Mouse (Mus musculus): ENCODE data around the gene Arid4a.

Arid4a gene

DNA sequence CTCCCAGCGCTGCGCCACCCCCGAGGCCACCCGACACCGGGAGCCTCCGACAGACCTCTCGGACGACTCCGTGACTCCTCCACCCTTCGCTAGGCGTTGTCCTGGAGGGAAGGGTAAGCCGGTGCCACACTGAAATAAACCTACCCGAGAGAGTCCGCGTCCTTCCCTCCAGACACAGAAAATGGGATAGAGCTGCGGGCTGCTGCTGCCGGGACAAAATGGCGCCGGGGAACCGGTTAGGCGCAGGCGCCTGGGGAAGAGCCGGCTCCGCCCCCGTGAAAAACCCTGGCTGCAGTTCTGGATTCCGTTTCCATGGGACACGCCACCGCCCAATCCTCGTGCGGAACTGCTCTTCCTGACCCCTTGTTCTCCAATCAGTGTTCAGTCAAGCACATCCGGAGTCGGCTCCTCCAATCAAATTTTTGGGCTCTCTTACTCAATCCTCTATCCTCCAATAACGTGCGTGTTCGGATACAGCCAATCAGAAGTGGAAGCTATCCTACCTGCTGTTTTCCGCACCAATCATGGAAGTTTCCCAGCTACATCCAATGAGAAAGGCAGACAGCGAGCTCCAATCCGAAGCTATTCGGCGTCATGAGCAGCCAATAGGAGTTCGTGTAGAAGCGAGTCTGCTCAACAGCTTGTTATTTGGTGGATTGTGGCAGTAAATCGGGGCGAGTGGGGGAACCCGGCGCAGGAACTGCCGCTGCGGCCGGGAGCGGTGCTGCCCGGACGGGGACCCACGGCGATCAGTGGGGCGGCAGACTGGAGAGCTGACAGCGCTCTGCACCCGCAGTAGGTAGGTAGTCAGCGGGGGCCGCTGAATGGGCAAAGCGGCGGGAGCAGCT is at the start of gene Arid4a:
Gene Arid4a, plus strand, starts transcription at position 628 of the 848 bp plus-strand sequence.
- peak; percentile 95 for DNase-seq

DNA sequence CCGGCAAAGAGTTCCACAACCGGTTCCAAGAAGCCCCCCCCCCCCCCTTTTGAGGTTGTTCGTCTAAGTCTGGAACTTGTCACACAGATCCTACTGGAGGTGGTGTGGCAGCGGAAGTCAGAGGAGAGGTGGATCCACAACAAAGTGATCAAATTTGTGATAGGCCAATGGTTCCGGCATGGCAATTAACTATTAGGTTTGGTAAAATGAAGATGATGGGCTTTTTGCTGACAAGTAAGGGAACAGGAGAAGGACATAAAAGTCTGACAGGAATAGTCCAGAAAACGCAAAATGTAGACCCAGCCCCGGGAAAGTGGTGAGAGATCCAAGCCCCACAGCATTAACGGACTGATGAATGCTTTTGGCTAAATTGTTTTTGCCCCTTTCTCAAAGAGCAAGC is 48.2 kb upstream of the Arid4a start:
- no peak for DNase-seq

DNA sequence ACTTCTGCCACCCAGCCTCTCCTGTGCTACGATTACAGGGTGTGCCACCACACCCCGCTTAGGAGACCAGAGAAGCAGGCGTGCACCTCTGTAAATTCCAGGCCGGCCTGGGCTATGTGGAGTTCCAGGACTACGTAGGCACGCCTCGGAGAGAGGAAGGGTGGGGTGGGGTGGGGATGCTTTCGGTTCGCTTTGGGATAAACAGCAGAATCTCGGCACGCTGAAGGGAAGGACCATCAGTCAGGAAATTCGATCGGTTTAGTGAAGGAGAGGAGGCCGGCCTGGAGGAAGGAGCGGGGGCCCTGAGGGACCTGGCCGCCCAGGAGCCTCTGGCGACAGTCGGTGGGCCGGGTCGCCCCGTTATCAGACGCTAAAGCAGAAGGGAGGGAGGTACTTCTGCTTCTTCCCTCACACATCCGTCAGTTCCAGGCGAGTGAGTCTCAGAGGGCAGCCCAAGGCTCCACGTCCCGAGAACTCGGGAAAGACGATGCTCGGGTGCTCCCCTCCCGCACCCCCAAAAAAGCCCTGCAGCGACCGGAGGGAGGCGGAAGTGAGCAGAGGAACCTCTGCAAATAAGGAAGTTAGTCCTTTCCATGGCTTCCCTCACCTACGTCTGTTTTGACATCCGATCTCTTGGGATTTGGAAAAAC is 47.5 kb upstream of the Arid4a start:
- peak; percentile 82 for DNase-seq

GRCm38 (mm10) chr12:70968791-70969307 is 46.9 kb upstream of the Arid4a start:
- peak; percentile 92 for DNase-seq

GRCm38 (mm10) chr12:70969485-70970184 is 46.2 kb upstream of the Arid4a start:
- peak; percentile 61 for DNase-seq

- DNase-seq = no peak
Observed at GRCm38 (mm10) chr12:70973831-70974230, 42.0 kb upstream of the Arid4a start.

DNA sequence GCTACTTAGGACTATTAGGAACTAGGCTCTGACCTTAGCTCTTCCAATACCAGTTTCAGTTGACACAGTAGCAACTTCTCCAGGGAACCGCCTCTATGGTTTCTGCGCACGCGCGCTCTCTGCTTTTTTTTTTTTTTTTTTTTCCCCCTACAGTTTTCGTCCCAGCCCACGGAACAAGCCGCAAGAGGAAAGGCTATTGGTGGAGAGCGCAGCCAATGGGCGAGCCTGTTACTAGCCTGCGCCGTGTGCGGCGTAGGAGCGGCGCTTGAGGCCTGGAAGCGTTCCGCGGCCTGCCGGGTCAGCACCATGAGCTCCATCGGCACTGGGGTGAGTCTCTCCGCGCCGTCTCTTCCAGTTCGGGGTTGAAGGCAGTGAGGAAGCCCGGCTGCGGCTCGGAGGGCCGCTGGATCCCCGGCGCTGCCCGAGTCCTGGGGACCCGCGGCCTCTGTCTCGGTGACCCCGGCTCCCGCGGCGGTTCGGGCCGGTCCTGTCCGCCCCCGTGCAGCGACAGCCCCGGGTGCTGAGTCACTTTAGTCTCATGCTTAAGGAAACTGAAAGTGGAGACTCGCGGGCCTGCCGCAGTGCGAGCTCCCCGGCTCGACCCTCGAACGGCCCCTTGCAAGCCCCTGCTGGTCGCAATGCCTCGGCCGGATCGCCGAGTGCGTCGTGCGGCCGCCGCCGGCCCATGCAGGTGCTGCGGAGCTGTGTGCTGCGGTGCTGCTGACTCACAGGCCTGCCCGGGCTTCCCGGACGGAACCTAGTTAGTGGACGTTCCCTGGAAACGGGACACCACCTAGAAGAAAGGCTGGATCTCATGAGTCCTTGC is 41.1 kb upstream of the Arid4a start, which contains the start of gene Psma3:
Gene Psma3, plus strand, starts transcription at position 181 of the 826 bp plus-strand sequence.
- peak; percentile 89 for DNase-seq

DNA sequence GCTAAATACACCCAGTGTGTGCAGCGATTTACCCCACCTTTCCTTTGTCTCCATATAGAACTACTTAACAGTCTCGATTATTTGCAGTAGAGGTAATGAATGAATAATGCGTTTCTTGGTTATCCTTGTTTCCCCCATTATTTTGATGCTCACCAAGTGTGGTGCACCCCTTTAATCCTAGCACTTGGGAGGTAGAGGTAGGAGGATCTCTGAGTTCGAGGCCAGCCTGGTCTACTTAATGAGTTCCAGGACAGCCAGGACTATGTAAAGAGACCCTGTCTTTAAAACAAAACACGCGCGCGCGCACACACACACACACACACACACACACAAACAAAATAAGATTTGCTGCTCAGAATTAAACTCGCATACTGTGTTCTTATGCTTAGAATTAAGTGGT is 40.4 kb upstream of the Arid4a start:
- DNase-seq = no peak

DNA sequence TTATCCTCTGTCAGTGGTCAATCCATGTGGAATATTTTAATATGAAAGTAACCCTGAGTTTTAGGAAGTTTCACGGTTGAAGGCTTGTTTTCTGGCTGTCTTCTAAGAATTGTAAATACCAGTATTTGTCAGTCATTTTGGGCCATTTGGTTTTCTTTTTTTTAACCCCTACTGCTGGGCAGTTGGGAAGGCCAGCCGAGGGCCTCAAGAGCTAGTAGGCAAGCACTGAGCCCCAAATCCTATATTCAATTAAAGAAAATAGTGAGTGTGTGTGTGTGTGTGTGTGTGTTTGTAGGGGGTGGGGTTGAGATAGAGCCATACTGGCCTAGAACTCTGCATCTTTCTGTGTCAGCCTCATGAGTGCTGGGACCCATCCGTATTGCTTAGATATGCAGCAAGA is 39.9 kb upstream of the Arid4a start:
- no peak for DNase-seq

- DNase-seq = no peak
Observed at GRCm38 (mm10) chr12:70978345-70978744, 37.4 kb upstream of the Arid4a start.

DNA sequence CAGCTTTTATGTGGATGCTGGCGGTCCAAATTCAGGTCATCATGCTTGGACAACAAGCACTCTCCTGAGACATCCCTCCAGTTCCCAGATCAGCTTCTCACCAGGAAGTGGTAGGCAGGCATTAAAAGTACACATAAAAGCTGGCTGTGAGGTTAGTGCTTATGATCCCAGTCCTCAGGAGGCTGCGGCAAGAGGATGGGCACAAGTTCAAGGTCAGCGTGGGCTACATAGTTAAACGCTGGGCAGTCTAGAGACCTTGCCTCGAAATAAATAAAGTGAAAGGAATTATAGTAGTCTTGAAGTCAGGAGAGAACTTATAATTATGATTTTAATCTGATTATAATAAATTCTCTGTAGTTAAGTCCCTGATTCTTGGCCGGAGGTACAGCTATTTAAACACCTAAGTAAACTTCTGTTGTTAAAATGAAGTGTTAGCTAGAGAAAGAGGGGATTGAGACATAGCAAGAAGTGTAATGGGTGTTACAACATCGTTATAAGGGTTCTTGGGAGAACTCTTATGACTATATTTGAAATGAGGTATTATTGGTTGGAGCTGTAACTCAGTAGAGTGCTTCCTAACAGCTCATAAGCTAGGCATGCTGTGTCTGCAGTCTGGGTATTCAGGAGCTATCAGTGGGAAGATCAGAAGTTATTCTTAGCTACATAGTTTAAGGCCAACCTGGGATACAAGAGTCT is 30.8 kb upstream of the Arid4a start:
- no peak for DNase-seq

DNA sequence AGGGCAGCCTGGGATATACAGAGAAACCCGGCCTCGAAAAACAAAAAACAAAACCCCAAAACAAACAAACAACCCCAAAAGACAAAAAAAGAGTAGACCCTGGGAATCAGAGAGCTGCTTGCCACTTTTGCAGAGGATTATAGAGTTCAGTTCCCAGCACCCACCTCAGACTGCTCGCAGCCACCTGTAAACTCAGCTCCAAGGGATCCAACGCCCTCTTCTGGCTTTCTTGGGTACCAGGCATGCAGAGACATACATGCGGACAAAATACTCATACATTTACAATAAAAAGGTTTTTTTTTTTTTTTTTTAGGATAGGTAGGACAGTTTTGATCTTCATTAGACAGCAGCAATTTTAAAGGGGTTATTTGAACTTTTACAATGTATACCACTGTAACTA is 18.6 kb upstream of the Arid4a start:
- DNase-seq = no peak

DNA sequence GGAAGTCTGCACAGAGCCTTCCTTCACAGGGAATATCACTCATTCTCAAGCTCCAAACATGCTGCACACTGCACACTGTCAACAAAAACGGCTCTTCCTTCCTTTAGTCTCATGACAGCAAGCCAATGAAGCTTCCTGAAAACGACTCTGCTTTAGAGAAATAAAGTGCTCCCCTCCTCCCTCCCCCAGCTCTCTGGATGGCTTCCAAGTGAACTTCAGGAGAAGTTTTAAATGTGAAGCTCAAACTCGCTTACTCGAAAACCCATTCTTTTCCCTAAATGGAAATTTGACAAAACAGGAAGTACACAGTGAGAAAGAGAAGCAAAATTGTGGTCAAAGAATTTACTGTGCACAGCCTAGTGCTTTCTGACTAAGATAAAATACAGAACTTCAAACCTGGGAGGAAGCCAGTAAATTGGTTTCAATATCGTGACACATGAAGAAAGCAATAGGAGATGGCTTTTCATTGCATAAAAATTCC is 16.3 kb upstream of the Arid4a start:
- DNase-seq = peak; percentile 52

- no peak for DNase-seq
Observed at GRCm38 (mm10) chr12:71000344-71000743, 15.4 kb upstream of the Arid4a start.

DNA sequence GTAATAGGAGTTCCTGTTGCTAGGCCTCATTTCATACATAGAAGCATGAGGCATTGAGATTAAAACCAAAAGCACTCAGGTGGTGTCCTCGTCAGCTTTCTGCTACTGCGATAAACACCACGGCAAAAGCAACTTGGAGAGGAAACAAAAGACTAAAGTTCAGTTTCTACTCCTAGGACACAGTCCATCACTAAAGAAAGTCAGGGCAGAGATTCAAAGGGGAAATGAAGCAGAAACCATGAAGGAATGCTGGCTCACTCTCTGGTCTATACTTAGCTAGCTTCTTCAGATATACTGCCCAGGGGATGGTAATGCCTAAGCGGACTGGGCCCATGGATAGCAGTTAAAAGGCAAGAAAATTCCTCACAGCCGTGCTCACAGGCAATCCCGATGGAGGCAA is 14.3 kb upstream of the Arid4a start:
- no peak for DNase-seq

- DNase-seq = no peak
Observed at GRCm38 (mm10) chr12:71003760-71004426, 11.9 kb upstream of the Arid4a start.

DNA sequence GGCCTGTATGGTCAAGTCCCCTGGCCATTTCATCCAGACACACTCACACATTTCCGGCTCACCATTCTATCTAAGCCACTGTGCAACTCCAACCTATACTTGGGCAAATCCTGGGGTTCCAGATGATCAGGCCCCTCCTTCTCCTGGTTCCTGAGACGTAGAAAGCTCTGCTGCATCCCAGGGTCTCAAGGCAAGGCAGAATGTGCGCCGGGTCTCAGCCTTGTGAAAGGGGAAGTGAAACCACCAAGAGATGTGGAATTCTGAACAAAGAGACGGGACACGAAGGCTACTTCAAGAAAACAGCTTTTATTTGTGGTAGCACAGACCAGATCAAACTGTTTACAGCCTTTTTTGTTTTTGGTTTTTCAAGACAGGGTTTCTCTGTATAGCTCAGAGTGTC is 9.6 kb upstream of the Arid4a start:
- DNase-seq = no peak

- peak; percentile 31 for DNase-seq
Observed at GRCm38 (mm10) chr12:71006901-71007300, 8.9 kb upstream of the Arid4a start.

DNA sequence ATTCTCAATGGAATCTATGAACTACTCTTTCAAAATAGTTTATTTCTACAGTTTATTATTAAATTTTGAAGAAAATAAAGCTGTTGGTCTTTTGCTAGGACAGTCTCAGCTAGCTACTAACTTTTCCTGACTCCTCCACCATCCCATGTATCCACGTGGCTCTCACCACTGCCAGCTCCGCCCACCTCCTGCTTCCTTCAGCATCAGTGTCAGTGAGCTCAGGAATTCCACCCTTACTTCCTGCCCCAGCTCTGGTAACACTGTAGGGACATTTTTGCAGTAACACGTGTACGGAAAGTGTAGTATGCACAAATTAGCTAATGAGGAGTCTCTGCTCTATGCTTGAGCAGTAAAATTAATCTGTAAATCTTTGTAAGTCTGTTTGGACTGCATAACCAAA is 6.0 kb upstream of the Arid4a start:
- DNase-seq = peak; percentile 39

GRCm38 (mm10) chr12:71014845-71015362 is 886 bp upstream of the Arid4a start:
- no peak for DNase-seq

- DNase-seq = no peak
Observed at GRCm38 (mm10) chr12:71016211-71016502, 367 bp downstream of the Arid4a start.

Measured in lung, postnatal 14 days (tissue).